Mouse (Mus musculus): ENCODE measurements at regions not wholly inside any gene's neighbourhood (a gene's known extent, or its start where the extent isn't known, plus 50 kb on each side); places are given as distances from the start of the nearest gene placed in this dataset.
A peak's percentile ranks its signal among the peaks of the same experiment; 100 is the strongest.
"Not testable (repeated sequence)": the region's sequence is repeated elsewhere in the genome, so short reads cannot be mapped to it uniquely, and the experiment has no call there.

- 78% methylated on average over 4 of the region's 4 CpGs for WGBS
- not testable (repeated sequence) for DNase-seq (ENCODE audit: low spot score); H3K27ac ChIP-seq (replicated peaks); H3K4me3 ChIP-seq; H3K36me3 ChIP-seq (replicated peaks); H3K27me3 ChIP-seq (replicated peaks; ENCODE audit: low read depth, poor library complexity, severe bottlenecking); H3K4me1 ChIP-seq
- H3K9me3 ChIP-seq: peaks cover 35% of the 10 kb centered on the region
Observed at GRCm38 (mm10) chr12:20802027-20802426, 188.2 kb upstream of the Asap2 start.

DNA sequence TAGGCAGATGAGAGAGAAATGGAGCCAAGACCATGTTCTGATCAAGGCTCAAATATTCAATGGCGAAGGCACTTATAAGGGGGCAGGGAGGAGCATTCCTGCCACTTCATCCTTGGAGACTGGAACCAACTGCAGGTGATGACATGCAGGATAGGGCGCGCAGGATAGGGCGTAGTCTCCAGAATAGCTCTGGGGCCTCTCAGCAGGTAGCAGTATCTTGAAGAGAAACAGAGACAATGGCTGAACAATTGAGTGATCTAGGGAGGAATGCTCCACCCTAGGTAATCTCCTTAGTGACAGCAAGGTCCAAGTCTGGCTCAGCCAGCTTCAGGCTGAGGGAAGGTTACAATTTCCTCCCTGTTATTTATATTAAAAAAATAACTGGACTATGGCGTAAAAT lies 184.8 kb upstream of the Asap2 start:
- WGBS: 93% methylated on average over 5 of the region's 5 CpGs
- not testable (repeated sequence) for H3K36me3 ChIP-seq (replicated peaks); H3K27me3 ChIP-seq (replicated peaks; ENCODE audit: low read depth, poor library complexity, severe bottlenecking); H3K4me1 ChIP-seq; DNase-seq (ENCODE audit: low spot score); H3K27ac ChIP-seq (replicated peaks); H3K4me3 ChIP-seq
- H3K9me3 ChIP-seq: peaks cover 43% of the 10 kb centered on the region

DNA sequence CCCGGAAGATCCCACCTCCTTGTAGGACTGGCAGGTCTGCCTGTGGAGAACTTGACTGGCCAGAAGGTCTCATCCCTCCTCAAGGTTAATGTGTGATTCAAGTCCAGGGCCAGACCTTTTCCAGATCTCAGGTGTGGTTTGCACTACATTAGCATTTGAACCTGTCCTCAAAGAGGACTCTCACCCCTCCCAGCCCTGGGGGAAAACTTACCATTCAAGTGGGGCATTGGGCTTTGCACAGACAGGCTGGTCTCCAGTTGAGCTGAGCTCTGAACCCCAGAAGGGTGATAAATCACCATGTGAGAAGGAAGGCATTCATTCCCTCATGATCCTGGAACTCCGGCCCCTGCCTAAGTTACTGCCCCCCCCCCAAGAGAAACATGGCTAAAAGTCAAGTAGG lies 183.6 kb upstream of the Asap2 start:
- no peaks in the 10 kb centered on the region for H3K36me3 ChIP-seq (replicated peaks)
- no peak overlapping the region for H3K27ac ChIP-seq (replicated peaks)
- H3K27me3 ChIP-seq (replicated peaks; ENCODE audit: low read depth, poor library complexity, severe bottlenecking): no peaks in the 10 kb centered on the region
- no peak for DNase-seq (ENCODE audit: low spot score)
- no peaks in the 10 kb centered on the region for H3K4me1 ChIP-seq
- no peak overlapping the region for H3K4me3 ChIP-seq
- peaks cover 47% of the 10 kb centered on the region for H3K9me3 ChIP-seq
- WGBS: 89% methylated on average over 2 of the region's 2 CpGs

- not testable (repeated sequence) for H3K4me3 ChIP-seq; DNase-seq (ENCODE audit: low spot score); H3K4me1 ChIP-seq; H3K36me3 ChIP-seq (replicated peaks); H3K27me3 ChIP-seq (replicated peaks; ENCODE audit: low read depth, poor library complexity, severe bottlenecking); H3K27ac ChIP-seq (replicated peaks)
- WGBS: 86% methylated on average over 6 of the region's 6 CpGs
- H3K9me3 ChIP-seq: peaks cover 73% of the 10 kb centered on the region
Observed at GRCm38 (mm10) chr12:20813836-20814235, 176.4 kb upstream of the Asap2 start.

DNA sequence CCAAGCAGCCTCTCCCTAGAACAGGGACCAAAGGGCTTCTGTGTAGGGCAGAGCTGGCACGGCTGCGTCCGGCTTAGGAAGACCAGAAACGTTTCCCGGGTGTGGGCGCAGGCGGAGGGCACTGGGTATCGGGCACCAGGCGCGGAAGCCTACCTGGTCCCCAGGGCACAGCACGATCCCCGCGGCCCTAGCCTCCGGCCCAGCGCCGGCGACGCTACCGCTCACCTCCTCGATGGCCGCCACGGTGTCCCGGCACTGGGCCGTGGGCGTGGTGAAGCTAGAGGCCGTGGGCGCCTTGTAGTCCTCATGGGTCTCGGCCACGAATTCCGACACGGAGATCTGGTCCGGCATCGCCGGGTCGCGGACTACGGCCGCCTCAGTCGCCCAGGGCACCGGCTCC lies 175.1 kb upstream of the Asap2 start:
- H3K27me3 ChIP-seq (replicated peaks; ENCODE audit: low read depth, poor library complexity, severe bottlenecking); H3K36me3 ChIP-seq (replicated peaks); H3K4me1 ChIP-seq; H3K27ac ChIP-seq (replicated peaks): not testable (repeated sequence)
- DNase-seq (ENCODE audit: low spot score): peak; percentile 7
- 31% methylated on average over 40 of the region's 40 CpGs for WGBS
- Histone ChIP-seq H3K9me3 (peaks cover 64% of the 10 kb centered on the region), H3K4me3 (peak overlapping the region; percentile 48)

DNA sequence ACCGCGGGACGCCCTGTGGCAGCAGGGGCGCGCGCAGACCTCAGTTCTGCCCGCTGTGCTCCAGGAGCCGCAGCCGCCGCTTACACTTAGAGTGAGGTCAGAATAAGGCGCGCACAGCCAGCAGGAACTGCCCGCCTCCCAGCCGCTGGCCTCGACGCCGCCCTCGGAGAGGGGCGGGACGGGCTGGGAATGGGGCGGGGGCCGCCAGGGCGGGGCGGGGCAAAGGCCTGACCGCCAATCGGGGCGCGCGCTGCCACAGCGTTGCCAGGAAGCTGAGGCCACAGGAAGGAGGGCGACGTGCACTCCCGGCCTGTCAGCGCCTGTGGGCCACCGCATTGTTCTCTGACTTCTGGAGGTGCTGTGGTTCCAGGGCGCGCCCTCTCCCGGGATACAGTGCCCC lies 174.7 kb upstream of the Asap2 start:
- Histone ChIP-seq H3K4me3 (peak overlapping the region; percentile 48), H3K4me1 (no peaks in the 10 kb centered on the region), H3K9me3 (peaks cover 63% of the 10 kb centered on the region), H3K27ac (replicated peaks) (no peak overlapping the region; the same call in 1 of the 2 replicates), H3K36me3 (replicated peaks) (no peaks in the 10 kb centered on the region), H3K27me3 (replicated peaks; ENCODE audit: low read depth, poor library complexity, severe bottlenecking) (peaks cover 6% of the 10 kb centered on the region; the same call in 1 of the 2 replicates)
- 14% methylated on average over 38 of the region's 38 CpGs for WGBS
- peak; percentile 48 for DNase-seq (ENCODE audit: low spot score)

DNA sequence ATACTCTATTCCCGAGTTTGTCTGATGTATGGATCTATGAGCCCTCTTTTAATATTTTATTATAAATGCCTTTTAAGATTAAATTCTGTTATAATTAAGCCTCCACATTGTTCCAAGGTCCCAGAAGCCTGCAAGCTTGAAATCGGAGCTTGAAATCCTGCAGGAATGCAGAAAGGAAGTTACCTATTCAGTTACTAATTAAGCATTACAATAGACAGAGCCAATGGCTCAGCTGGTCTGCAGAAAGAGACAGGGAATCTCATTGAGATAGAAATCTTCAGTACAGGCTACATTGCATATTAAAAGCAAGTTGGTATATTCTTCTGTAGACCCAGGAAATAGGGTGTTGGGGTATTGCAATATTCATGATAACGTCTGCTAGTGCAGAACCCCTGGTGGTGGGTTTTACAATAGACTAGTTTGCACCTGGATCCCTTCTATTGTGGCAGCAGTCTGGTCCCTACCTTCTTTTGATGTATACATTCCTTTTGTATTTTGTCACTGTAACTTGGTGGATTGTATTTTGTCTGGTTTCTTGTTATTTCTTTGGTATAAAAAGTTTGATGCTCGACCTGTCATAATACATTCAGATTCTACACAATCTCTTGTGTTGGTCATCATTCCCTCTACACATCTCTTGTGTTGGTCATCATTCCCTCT lies 146.5 kb upstream of the Asap2 start:
- peaks cover 58% of the 10 kb centered on the region for H3K9me3 ChIP-seq
- H3K4me1 ChIP-seq: not testable (repeated sequence)

GRCm38 (mm10) chr12:20844873-20845272 lies 145.4 kb upstream of the Asap2 start:
- DNase-seq (ENCODE audit: low spot score): peak; percentile 13
- H3K4me3 ChIP-seq; H3K27me3 ChIP-seq (replicated peaks; ENCODE audit: low read depth, poor library complexity, severe bottlenecking); H3K27ac ChIP-seq (replicated peaks); H3K36me3 ChIP-seq (replicated peaks); H3K4me1 ChIP-seq: not testable (repeated sequence)
- WGBS: 50% methylated on average over 7 of the region's 7 CpGs
- H3K9me3 ChIP-seq: peaks cover 54% of the 10 kb centered on the region

More for the DNA sequence above, 146.5 kb upstream of the Asap2 start:
- not testable (repeated sequence) for DNase-seq (ENCODE audit: low spot score); H3K4me3 ChIP-seq; H3K27me3 ChIP-seq (replicated peaks; ENCODE audit: low read depth, poor library complexity, severe bottlenecking); H3K27ac ChIP-seq (replicated peaks); H3K36me3 ChIP-seq (replicated peaks)
- 79% methylated on average over 4 of the region's 4 CpGs for whole genome bisulfite sequencing

DNA sequence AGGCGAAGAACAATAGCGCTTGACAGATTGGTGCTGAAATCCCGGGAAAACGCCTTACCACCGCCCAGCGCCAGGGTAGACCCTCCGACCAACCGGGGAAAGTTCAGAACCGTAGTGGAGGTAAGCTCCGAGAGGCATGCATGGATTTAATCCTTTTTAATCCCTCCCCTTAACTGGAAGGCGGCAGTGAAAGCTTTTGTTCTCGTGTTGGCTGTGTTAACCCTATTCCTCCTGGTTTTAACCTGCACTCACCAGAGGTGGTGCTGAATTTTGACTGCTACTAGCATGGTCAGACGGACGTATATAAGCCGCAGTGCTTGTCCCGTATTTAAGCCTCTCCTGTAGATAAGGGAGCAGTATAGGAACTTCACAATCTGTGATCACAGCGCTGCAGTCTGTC lies 145.0 kb upstream of the Asap2 start:
- Histone ChIP-seq H3K36me3 (replicated peaks) (no peaks in the 10 kb centered on the region), H3K4me3 (no peak overlapping the region), H3K4me1 (no peaks in the 10 kb centered on the region), H3K27ac (replicated peaks) (no peak overlapping the region), H3K9me3 (peaks cover 57% of the 10 kb centered on the region), H3K27me3 (replicated peaks; ENCODE audit: low read depth, poor library complexity, severe bottlenecking) (no peaks in the 10 kb centered on the region)
- WGBS: 56% methylated on average over 17 of the region's 17 CpGs
- no peak for DNase-seq (ENCODE audit: low spot score)

DNA sequence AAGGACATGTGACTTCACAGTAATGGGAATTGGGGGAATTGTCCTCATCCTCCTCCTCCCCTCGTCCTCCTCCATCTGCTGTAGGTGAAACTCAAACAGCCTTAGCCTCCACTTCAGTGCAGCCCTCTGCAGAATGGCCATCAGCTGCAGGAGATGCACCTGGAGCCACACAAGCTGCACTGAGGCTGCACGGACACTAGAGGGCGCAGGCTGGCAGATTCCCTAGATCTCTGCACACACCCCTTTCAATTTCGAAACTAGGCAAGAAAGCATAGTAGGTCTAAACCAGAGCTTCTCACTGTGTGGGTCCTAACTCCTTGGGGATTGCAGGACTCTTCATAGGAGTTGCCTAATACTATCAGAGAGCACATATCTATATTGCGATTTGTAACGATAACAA lies 106.2 kb upstream of the Asap2 start:
- H3K4me1 ChIP-seq; H3K27me3 ChIP-seq (replicated peaks; ENCODE audit: low read depth, poor library complexity, severe bottlenecking); H3K27ac ChIP-seq (replicated peaks); H3K4me3 ChIP-seq; H3K36me3 ChIP-seq (replicated peaks); DNase-seq (ENCODE audit: low spot score): not testable (repeated sequence)
- H3K9me3 ChIP-seq: peaks cover 82% of the 10 kb centered on the region
- 71% methylated on average over 6 of the region's 6 CpGs for whole genome bisulfite sequencing

- peak overlapping the region; percentile 86 for H3K4me3 ChIP-seq
- peak overlapping the region; percentile 97 for H3K27ac ChIP-seq (replicated peaks)
- H3K27me3 ChIP-seq (replicated peaks; ENCODE audit: low read depth, poor library complexity, severe bottlenecking); H3K4me1 ChIP-seq: not testable (repeated sequence)
- 1% methylated on average over 87 of the region's 87 CpGs for WGBS
- peak; percentile 90 for DNase-seq (ENCODE audit: low spot score)
- H3K36me3 ChIP-seq (replicated peaks): peaks cover 38% of the 10 kb centered on the region
- peaks cover 37% of the 10 kb centered on the region for H3K9me3 ChIP-seq
Observed at GRCm38 (mm10) chr12:20920653-20921397, 69.4 kb upstream of the Asap2 start.

DNA sequence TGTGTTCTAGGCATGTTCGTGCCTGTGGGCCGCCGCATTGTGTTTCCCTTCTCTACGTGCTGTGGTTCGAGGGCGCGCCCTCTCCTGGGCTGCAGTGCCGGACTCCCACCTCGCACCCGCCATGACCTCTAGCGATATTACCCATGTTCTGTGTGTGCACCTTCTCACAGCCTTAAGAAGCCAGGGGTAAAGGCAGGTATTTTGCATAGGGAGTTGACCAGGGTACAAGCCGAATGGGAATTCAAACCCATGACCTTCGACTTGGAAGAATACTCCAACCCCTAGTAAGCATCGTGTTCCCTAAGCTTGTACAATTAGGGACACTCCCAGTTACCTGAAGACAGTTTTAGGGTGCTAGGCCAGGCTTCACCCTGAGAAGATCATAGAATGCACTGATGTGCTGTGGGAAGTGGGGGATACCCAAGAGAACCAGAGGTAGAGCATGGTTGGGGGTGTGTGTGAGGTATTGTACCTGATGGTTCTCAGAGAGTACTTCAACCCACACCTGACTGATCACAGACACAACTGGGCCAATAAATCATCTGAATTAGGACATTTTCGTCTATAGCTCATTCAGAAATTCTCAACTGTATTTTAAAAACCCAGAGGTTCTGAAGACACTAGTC lies 68.7 kb upstream of the Asap2 start:
- H3K27ac ChIP-seq (replicated peaks): 0 out of 2 replicates have a peak overlapping the region, but pooled peaks have one; percentile 61
- peaks cover 30% of the 10 kb centered on the region for H3K9me3 ChIP-seq
- not testable (repeated sequence) for H3K4me1 ChIP-seq; H3K27me3 ChIP-seq (replicated peaks; ENCODE audit: low read depth, poor library complexity, severe bottlenecking)
- peak; percentile 44 for DNase-seq (ENCODE audit: low spot score)
- 16% methylated on average over 15 of the region's 15 CpGs for WGBS
- peak overlapping the region; percentile 86 for H3K4me3 ChIP-seq
- H3K36me3 ChIP-seq (replicated peaks): peaks cover 32% of the 10 kb centered on the region

DNA sequence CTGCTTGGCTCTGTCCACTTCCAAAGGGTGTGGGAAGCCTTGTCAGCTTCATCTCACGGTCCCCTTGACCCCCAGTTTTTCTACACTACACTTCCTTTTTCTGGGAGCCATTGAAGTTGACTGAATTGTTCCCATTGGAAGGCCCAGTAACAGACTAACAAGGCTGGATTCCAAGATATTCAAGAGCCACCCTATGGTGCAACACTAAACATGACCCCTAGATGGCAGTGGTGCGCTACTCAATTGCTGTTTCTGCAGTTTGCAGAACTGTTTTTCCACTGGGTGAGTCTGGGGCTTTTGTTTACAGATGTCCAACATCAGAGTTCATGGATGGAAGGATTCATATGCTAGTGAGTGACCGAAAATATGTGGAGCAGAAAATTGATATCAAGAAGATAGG lies 61.3 kb upstream of the Asap2 start:
- WGBS: 40% methylated on average over 3 of the region's 3 CpGs
- H3K4me1 ChIP-seq; H3K9me3 ChIP-seq; H3K27me3 ChIP-seq (replicated peaks; ENCODE audit: low read depth, poor library complexity, severe bottlenecking); H3K36me3 ChIP-seq (replicated peaks); H3K27ac ChIP-seq (replicated peaks); H3K4me3 ChIP-seq: not testable (repeated sequence)
- DNase-seq (ENCODE audit: low spot score): peak; percentile 68

Data from embryonic facial prominence, embryonic 10.5 days (tissue).